In the genomic region with DNA sequence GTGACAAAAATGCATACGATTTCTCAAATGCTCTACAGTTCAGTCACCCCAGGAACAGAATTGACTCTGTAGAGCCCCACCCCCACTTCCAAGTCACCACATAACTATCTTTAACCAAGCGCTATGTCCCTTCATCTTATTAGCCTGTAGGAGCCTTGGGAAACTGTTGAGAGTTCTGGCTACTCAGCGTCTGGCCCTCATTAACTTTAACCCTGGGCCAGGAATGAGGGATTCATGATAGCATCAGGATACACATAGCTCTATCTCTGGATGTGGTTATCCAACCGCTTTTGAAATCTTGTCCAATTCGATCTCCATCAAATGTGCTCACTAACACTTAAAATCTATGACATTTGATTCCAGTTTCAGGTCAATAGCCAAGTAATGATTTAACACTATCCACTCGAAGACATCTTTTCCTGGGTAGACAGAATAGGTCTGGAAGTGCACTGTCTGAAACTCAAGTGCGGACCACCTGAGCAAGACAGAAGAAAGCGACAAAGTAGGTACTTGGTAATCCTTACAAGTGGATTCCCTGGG, we compare ENCODE assay signal across 8 mouse cellular contexts. TPM values are rescaled to one million over a fixed set of nuclear protein-coding genes. Genes with fewer than 3 reads are reported as not detected.
DNase-seq lines count a peak whose midpoint lies in the region; ATAC-seq lines count a peak whose summit lies in the region.

No protein-coding gene starts in this region.

- H3K9ac ChIP-seq in heart, embryonic 14.5 days (ENCODE audit: low read length), result peak overlapping the region; percentile 80; the same call in 1 of the 2 replicates
- H3K9ac ChIP-seq in liver, embryonic 15.5 days, result no peak overlapping the region

- H3K4me2 ChIP-seq in heart, embryonic 14.5 days (ENCODE audit: low read length), result peak overlapping the region; percentile 76
- H3K4me2 ChIP-seq in liver, embryonic 15.5 days, result no peak overlapping the region

- peak overlapping the region; percentile 95; the same call in 1 of the 2 replicates for H3K27ac ChIP-seq in heart, embryonic 10.5 days
- no peak overlapping the region for H3K27ac ChIP-seq in heart, embryonic 14.5 days (replicated peaks in 1 of 2; ENCODE audit: control insufficient read depth in 1 of 2, insufficient read depth in 1 of 2, low read depth in 2 of 2, low read length in 2 of 2)
- H3K27ac ChIP-seq in liver, embryonic 15.5 days (replicated peaks), result no peak overlapping the region

- H3K9me3 ChIP-seq in heart, embryonic 10.5 days, result no peaks in the 10 kb centered on the region
- no peaks in the 10 kb centered on the region for H3K9me3 ChIP-seq in heart, embryonic 14.5 days (ENCODE audit: control insufficient read depth, low read length)
- no peaks in the 10 kb centered on the region for H3K9me3 ChIP-seq in liver, embryonic 15.5 days (replicated peaks)

- peaks cover 27% of the 10 kb centered on the region for H3K27me3 ChIP-seq in heart, embryonic 10.5 days (ENCODE audit: insufficient read depth, poor library complexity, severe bottlenecking)
- H3K27me3 ChIP-seq in heart, embryonic 14.5 days (ENCODE audit: control insufficient read depth, insufficient read depth, low read length), result no peaks in the 10 kb centered on the region; the same call in 1 of the 2 replicates
- H3K27me3 ChIP-seq in liver, embryonic 15.5 days, result peaks cover 51% of the 10 kb centered on the region

- WGBS in heart, embryonic 10.5 days, result 38% methylated on average over 8 of the region's 8 CpGs
- WGBS in heart, embryonic 14.5 days, result 48% methylated on average over 8 of the region's 8 CpGs
- 28% methylated on average over 8 of the region's 8 CpGs for WGBS in liver, embryonic 15.5 days (ENCODE audit: insufficient replicate concordance)

- peak overlapping the region; percentile 84 for H3K4me3 ChIP-seq in heart, embryonic 10.5 days
- peak overlapping the region; percentile 63 to 79; a peak in 3 of 4 replicates for H3K4me3 ChIP-seq in heart, embryonic 14.5 days (ENCODE audit: control insufficient read depth in 1 of 2, insufficient read depth in 1 of 2, low read depth in 1 of 2, low read length in 2 of 2)
- H3K4me3 ChIP-seq in liver, embryonic 15.5 days (replicated peaks), result peak overlapping the region; percentile 55; the same call in 1 of the 2 replicates

- H3K36me3 ChIP-seq in heart, embryonic 10.5 days, result no peaks in the 10 kb centered on the region
- H3K36me3 ChIP-seq in heart, embryonic 14.5 days (ENCODE audit: control insufficient read depth, insufficient read depth, low read length), result no peaks in the 10 kb centered on the region
- no peaks in the 10 kb centered on the region for H3K36me3 ChIP-seq in liver, embryonic 15.5 days (replicated peaks)

- no peak for DNase-seq in heart, embryonic 10.5 days (ENCODE audit: low spot score)
- no peak for DNase-seq in heart, postnatal 4 days
- peak; percentile 24 for DNase-seq in MN1 (ENCODE audit: low spot score)
- DNase-seq in left cerebral cortex, postnatal 25 days (ENCODE audit: low spot score in 2 of 2), result no peak
- DNase-seq in layer of hippocampus, adult 8-10 months (ENCODE audit: low spot score in 2 of 2), result no peak
- DNase-seq in right cerebral cortex, postnatal 14 days, result no peak

- no peak for ATAC-seq in heart, embryonic 14.5 days (ENCODE audit: insufficient number of reproducible peaks, insufficient read depth, low FRiP score, low read depth)
- ATAC-seq in liver, embryonic 15.5 days (ENCODE audit: insufficient read depth), result no peak

- intact Hi-C loops in left cerebral cortex, postnatal 25 days (cut with DNase I), result loop anchor here (5.0 kb wide), 1 partner anchor 51 kb away; no protein-coding TSS in a partner anchor

- peaks cover 51% of the 10 kb centered on the region for H3K4me1 ChIP-seq in heart, embryonic 10.5 days
- peaks cover 17 to 19% of the 10 kb centered on the region in 2 experiments for H3K4me1 ChIP-seq in heart, embryonic 14.5 days (ENCODE audit: control insufficient read depth in 2 of 2, insufficient read depth in 2 of 2, low read length in 2 of 2)
- peaks cover 6% of the 10 kb centered on the region; the same call in 1 of the 2 replicates for H3K4me1 ChIP-seq in liver, embryonic 15.5 days (replicated peaks)

RNA-seq across cellular contexts. Expression of a gene that starts 1.4 kb away (rescaled TPM):
- 26.9 and 36.7 TPM in 2 replicates for polyA plus RNA-seq in heart, embryonic 10.5 days (2016; fragmentation: Nextera tagmentation; extraction: Ambion mirVana)
- total RNA-seq in heart, postnatal 4 days (2021), result 10 to 100 TPM; 44.7 to 47.7 TPM
- 15.8 and 16.0 TPM in 2 replicates for polyA plus RNA-seq in heart, embryonic 14.5 days (2014; fragmentation: Nextera tagmentation; extraction: Ambion mirVana)
- 1.2 and 1.3 TPM in 2 replicates for polyA plus RNA-seq in liver, embryonic 15.5 days (2015; fragmentation: Nextera tagmentation; extraction: Ambion mirVana)
- 10 to 100 TPM; 52.5 to 56.1 TPM for total RNA-seq in left cerebral cortex, postnatal 25 days (2021)
- 10 to 100 TPM; 47.2 to 64.9 (median 57.2) TPM for total RNA-seq in layer of hippocampus, adult 8-10 months (2022)
